Mouse (Mus musculus) layer of hippocampus, postnatal 25 days (tissue): ENCODE measurements around the gene Cacna1c. TPM values are rescaled to one million over a fixed set of nuclear protein-coding genes. Genes with fewer than 3 reads are reported as not detected.

Experiments used
- DNase-seq, 2 experiments: peaks; one replicate each; pipeline ENCODE4 v3.0.0; 2022; ENCODE audit warnings: mixed read lengths in 2 of 2, low spot score in 1 of 2; ENCODE audit errors: extremely low spot score in 1 of 2
- total RNA-seq, 2 experiments: library from RNA; stranded (reverse); gene quantifications; 2 replicates each; pipeline ENCODE4 v1.2.3; 2021

Cacna1c gene
- total RNA-seq, 2 experiments from 2014 or later: 69.0 to 86.7 TPM

DNA sequence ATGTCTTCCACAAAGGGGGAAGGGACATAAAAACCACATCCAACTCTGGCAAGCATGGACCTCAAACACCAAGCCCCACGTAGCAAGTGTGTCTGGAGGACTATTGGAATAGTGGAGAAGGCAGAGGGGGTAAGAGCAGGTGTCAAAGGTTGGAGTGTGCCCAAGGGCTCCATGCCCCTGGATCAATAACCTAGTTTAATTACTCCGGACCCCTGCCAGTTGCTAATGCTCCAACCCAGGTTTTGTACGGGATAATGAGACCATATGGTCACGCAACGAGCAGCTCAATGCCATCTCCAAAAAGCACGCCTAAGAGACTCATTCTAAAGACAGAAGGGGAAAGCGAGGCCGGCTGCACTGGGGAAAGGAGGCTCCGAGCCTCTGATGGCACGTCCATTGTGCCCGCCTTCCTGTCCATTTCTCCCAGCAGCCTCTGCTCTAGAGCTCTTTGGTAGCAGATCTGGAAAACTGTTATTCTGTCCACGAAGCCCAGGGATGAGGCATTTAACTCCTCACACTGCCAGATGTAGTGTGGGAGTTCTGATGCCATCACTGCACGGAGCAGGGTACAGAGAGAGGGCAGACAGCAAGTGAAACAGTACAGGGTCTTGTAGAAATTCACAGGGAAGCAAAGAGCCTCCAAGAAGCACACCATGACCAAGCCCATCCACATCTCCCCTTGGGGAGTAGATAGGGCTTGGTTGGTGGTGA lies 257.7 kb downstream of the Cacna1c start:
- no peak for DNase-seq

DNA sequence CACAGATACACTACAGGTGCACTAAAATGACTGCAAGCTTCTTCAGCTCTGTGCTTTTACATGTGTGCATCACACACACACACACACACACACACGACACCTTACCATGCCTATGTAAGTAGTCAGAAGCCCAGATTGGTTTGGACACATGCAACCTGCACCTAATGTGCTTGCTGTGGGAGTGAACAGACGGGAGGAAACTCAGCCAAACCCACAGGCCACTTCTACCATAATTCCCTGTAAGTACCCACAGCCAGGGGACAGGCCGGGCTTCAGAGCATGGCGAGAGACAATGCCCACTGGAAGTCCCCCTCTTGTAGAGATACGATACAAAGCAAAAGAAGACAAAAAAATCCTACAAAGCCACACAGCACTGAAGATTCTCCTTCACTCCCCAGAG lies 258.7 kb downstream of the Cacna1c start:
- DNase-seq: no peak

DNA sequence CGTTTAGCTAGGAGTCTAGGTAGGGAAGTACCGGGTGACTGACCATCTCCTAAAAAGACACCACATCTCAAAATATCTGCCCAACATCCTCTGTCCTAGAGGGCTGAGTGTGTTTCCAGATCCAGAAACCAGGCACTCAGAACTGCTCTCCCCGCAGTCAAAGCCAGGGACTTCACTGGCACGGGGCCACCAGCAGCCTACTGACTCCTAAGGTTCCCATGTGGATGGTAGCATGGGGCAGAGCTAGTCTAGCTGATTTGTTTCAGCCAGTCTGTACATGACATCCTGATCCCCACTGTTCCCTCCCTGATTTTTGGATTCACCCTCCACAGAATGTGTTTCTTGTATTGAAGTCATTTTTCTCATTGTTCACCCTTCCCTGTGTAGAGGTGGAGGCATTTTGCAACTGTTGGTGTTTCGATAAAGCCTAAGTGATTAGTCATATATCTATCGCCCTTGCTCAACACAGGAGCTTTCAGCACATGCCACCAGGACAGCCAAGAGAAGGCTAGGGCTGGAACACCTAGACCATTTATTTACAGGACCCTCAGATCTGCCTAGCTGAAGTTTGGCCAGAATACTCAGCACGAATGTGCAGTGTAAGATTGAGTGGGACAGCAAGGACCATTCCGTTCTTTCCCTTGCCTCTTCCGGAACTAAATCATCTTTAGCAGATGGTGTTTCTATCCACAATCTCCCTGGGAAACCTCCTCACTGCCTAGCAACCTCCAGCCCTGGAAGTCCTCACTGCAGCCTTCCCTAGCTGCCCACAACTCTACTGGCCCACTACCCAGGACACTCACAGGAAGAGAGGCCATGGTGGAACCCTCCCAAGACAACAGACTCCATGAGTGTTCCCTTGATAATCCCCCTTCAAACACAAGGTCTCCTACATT lies 260.4 kb downstream of the Cacna1c start:
- peak in 1 of 2 experiments; percentile 36 for DNase-seq

DNA sequence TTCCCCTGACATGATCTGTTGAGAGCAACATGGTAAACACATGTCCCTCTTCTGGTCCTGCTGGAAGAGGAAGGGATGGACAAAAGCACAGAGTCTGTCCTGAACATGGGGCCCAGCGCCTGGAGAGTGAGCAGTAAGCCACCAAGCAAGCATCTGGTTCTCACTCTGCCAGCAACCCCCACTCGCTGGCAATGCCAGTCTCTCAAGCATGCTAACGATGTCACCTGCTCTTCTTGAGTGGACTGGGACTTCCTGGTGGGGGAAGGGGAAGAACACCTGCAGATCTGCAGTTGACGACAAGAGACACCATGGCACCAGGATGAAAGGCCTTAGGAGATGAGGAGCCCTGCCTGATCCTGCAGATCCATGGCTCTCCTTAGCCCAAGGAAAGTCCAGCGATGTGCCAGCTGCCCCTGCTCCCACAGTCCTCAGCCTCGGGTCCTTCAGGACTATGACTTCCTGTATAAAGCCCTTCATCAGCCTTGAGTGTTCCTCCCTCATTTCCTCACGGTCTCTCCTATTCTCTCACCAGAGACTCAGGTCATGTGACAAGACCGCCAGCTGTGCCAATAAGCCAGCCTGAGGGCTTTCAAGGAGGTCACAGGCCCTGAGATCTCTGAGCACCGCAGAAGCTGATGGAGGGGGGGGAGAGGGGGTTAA lies 261.8 kb downstream of the Cacna1c start:
- DNase-seq: no peak

DNA sequence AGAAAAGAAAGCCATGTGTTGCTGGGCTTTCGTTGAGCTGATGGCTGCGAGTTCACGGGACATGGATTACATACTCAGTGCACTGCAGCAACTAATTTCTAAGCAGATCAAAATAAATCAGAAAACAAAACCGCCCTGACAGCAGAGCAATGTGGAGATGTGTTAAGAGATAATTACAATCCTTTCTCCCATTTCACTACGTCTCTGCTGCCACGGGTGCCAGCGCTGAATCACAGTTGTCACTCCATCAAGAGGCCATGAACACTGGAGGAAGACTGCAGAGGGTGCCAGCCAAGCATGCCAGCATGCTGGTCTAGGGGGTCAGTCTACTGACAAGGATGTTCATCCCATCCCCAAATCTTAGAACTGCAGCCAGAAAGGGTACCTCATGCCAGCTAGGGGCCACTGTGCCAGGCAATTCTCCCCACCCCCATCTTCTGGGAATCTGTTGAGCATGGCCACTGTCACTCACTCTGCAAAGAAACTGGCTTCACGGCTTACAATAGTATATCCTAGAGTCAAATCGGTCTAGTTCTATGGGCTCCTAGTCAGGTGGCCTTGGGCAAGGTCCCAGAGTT lies 263.1 kb downstream of the Cacna1c start:
- no peak for DNase-seq

DNA sequence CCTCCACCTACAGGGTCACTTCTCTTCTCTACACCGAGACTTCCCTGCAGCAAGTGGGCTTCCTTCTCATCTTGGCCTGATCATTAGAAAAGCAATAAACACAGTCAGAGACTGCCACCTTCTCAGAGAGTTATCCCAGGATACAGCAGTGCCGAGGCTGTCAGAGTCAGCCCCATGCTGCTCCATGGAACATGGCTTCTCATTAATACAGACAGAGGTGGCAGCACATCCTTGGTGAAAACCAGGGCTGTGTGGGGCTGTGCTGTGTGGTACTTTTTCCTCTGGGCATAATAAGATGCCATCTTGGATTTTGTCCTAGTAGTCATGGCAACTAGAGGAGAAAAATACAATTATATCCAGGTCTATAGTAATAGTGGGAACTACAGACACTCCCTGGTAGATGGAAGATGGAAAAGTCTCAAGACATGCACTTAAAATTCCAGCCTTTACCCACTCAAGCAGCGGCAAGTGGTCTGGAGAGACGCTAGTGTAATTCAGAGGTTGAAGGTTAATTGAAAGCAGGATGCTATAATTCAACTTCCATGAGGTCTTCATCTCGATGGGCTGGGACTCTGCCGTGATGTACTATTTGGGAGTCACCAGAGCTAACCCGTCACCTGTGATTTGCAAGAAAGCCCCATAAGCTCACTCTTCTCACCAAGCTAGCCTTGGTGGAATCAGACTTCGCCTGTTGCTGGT lies 264.1 kb downstream of the Cacna1c start:
- DNase-seq: no peak

DNA sequence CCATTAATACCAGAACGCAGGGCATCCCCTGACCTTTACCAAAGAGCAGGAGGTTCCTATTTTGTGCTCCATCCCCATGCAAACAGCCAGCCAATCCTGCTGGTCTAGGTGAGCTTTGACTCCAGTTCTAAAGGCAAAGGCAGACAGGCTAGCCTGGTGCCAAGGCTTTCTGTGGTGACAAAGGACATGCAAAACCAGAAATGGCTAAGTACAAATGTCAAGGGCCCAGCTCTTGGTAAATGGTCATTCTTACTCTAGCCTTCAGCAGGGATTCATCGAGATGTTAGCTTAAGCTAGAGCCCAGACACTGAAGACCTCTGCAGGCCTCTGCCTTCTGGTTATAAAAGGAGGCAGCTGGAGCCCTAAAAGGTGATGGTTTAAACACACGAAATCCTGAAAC lies 269.5 kb downstream of the Cacna1c start:
- DNase-seq: no peak

DNA sequence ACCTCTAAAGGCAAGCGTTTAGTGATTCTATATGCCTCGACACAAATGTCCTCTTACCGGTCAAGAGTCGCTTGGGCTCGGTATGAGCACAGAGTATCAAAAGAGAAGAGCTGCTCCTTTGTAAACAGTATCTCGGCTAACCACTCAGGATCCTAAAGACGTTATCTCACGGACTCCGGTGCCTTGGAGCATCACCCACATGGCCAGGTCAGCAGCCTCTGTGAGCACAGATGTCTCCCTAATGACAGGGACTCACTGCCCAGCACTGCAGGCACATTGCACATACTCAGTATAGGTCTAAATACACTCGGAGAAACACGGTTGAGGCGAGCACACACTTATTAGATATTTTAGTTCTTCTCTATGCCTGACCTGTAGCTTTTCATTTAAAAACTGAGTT lies 271.8 kb downstream of the Cacna1c start:
- no peak for DNase-seq

DNA sequence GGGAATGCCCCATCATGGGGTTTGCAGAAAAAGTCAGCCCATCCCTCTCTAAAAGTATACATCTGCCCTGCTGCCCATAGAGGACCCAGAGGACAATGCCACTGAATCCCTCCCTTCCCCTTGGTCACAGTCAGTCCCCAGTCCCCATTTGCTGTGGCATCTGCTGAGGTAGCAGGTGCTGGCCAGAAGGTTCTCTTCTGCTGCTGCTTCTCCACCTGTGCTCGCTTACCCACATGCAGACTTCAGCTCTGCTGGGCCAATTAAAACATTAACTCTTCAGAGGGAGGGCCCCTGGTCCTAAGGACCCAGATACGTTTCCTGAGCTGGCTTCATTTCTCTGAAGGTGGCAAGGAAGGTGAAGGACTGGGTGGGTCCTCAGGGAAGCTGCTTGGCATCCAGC lies 272.3 kb downstream of the Cacna1c start:
- no peak for DNase-seq

DNA sequence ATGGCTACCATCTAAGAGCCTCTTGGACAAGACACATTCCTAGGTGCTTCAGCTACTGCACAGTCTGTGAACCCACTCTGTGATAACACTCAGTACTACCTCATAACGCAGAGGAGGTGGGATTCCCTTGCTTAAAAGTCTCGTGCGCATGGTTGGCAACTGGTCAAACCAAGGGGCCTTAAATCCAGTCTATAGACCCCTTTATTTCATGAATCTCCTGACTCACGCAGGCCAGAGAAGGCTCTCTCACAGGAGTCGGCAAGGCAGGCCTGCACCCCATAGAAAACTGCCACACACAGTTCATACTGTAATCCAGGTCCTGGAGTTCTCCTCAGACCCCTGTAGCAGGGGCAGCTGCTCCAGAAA lies 273.0 kb downstream of the Cacna1c start:
- DNase-seq: no peak

DNA sequence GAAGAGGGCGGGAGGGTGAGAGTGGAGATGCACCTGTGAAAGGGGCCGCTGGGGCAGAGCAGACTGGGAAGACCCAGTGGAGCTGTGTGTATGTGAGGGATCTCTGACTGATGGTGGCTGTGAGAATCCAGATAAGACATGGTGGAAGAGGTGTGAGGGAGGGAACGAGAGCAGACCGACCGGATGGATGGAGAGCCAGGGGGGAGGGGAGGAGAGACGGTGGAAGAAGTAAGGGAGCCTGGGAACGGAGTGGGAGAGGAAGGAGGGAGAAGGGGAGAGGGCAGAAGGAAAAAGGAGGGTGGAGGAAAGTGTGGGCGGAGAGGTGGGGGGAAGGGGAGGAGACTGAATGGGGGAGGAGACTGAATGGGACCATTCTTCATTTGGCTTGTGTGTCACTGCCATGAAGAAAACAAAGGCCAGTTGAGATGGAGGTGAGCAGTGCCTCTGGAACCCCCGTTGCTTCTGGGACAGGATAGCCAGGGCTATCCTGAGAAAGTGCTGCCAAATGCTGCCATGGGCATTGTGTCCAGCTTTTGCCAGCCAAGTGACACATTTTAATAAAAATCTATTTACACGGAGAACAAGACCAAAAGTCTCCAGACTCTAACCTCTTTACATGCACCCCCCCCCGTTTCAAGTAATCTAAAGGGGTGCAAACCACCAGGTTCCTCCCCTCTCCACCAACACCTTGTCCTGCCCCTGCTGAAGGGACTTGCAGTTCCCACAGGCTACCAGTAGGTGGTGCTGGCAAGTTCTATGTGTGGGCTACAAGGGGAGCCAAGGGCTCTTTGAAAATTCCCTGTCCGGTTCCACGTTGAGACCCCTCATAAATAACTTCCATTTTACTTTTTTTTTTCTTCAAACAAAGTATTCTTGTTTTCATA lies 273.6 kb downstream of the Cacna1c start:
- DNase-seq: peak; percentile 62 to 89

DNA sequence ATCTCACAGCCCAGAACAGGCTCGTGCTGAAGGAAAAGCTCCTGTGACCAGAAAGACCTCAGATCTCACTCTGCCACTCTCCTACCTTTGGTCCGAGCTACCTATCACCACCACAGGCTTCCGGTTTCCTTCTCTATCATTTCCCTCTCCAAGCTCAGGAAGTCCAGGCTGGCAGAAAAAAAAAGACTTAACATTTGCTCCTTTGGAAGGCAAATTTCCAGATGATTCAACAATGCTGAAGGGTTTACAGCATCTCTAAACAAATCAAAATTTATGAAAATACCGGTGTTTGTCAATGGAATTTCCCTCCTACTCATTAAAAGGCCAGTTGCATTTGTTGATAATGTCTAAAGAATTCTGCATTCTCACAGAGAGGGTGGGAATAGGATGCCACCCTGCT lies 288.0 kb downstream of the Cacna1c start:
- no peak for DNase-seq

DNA sequence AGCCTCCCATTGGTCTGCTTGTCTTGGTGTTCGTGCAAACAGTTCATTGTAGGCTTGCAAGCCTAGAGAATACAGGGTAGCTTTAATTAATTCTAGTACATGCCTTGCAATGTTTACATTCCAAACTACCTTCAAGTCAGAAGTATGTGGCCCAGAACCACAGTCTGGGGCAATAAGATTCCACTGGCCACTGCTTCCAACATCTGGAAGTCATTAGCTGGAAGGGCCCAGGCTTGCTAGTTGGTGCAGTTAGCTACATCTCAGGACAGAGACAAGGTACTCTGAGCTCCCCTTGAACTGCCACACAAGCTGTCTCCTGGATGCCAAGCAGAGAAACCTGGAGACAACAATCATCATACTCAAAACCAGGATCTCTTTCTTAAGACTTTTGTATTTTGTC lies 288.5 kb downstream of the Cacna1c start:
- no peak for DNase-seq

DNA sequence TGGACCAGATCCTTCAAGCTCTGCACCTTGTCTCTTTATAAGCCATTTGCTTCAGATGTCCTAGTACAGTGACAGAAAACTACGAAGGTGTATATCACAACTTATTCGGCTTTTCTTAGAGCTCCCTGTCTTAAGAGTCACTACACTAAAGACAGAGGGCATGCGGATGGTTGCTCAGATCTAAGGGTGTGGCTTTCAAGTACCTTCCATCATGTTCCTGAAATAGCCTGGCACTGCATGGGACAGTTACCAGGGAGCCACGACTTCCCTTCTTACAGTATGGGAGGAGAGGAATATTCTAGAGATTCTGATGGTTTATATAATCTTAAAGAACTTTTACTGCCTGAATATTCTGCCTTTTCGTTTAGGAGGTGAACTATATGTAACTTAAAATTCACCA lies 289.3 kb downstream of the Cacna1c start:
- no peak for DNase-seq

DNA sequence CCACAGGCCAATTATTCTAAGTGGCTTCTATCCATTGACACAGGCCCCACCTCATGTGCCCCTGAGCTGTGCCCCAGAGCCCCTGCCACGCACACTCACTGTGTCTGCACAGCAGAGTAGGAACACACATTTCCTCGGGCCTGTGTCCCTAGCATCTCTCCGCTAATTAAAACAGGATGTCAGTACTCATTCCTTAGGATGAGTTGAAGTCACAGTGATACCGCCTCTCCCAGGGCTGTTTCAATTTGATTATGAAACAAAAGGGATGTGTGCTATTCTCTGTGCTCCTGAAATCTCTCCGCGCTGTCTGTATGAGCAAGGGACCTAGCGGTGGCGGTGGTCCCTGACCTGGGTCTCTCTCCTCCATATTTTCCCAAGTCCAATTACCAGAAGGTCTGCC lies 296.5 kb downstream of the Cacna1c start:
- DNase-seq: no peak

DNA sequence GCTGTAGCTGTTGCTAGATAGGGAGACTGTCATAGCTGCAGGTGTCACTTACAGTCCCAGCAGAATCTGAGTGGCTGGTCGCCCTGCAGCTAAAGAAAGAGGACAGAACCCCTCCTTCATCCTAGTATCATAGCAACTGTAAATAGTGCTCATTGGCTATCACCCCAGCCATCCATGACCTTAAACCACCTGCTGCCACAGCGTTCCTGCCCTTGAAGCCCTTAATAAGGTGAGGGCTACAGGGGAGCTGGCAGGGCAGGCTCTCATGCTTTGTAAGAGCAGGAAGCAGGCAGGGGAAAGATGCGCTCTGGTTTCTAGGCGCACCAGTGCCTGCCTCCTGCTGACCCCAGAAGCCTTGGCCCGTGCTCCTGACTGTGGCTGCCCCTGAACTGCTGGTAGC lies 299.1 kb downstream of the Cacna1c start:
- DNase-seq: no peak

DNA sequence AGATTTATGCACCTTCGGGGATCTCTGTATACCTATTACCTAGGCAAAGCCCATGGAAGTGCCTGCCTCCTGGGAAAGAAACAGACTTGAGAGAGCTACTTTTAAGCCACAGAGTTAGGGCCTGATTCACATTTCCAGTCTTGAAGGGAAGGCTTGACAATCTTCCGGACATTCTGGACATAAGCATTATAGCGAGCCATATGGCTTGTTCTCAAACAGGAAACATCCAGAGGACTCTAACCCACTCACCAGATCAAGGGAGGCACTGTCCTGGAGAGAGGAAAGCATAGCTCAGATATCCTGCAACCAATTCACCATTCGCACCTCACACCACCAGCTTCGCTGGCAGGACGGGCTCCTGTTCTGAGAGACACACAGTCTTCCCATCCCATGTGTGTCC lies 302.2 kb downstream of the Cacna1c start:
- no peak for DNase-seq

DNA sequence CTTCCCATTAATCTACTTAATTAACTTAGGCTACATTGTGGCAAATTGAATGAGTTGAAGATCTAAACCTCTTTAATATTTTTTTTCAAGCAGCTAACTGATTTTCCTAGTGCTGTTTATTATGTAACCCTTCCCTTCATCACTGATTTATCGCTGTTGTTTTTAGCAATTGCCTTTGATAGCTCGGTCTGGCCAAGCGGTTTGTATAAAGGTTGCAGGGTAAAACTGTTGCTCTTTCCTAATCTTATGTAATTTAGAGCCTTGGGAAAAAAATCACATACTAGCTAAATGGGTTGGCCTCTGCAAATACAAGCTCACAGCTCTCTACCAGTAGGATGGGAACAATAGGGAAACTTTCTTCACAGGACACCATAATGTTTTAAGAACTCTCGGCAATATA lies 306.8 kb downstream of the Cacna1c start:
- no peak for DNase-seq

DNA sequence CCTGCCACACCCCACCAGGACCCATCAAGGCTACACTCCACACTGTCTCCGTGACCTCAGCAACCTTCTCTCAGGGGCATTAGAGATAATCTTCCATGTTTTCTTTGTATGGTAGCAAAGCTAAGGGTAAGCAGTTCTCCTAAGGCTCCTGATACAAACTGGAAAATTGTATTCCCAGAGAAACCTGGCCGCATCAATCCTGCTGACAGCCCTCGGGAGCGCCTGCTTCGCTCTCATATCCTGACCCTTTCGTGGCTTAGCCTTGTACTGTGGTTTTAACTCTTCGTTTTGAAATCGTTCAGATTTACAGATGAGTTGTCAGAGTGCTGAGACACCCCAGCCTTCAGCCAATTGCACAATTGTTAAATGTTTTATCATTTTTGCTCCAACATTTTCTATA lies 309.2 kb downstream of the Cacna1c start:
- no peak for DNase-seq

DNA sequence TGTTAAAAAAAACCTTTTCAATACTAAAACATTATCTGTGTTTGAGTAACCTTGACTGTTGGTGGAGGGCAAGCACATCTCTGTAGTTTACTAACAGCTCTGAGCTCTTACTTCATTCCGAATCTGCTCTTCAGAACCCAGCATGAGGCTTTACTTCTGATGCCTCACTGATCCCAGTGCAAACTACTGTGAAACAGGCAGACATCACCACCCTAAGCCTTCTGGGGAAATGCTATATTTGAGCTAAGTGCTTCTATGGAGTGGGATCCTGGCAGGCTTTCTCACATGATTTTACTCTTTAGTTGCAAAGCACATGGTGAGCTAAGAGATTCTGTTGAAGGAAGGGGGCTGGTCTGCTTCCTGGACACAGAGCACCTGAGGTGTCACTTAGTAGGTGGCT lies 311.3 kb downstream of the Cacna1c start:
- no peak for DNase-seq
